31 mouse cellular contexts compared by ENCODE assay signal in the genomic region with DNA sequence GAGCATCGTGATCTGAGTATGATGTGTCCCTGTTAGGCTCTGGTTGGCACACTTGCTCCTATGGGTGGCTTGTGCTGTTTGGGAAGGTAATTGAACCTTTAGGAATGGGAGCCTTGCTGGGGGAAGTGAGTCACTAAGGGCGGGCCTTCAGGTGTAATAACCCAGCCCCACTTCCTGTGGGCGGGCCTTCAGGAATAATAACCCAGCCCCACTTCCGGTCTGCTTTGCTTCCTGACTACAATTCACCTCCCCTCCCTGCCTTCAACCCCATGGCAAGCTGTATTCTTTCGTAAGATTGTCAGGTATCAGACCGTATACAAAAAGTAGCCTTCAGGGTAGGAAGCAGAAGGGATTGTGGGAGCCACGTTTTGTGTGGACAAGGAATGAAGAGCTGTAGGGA. TPM values are rescaled to one million over a fixed set of nuclear protein-coding genes. Genes with fewer than 3 reads are reported as not detected.
DNase-seq lines count a peak whose midpoint lies in the region; ATAC-seq and TF ChIP-seq lines count a peak whose summit lies in the region.
"Had no signal": no experiment of that assay in that cellular context is flagged by ENCODE, and none has a peak within 500 bp of the region (broad histone marks: within the 10 kb centered on the region; RNA-seq: fewer than 3 reads in every experiment).

No protein-coding gene starts in this region.

- WGBS in heart, embryonic 12.5 days, result 84% methylated on average over 7 of the region's 7 CpGs
- WGBS in forebrain, embryonic 15.5 days, result 91% methylated on average over 7 of the region's 7 CpGs

- no peak overlapping the region for H3K27ac ChIP-seq in heart, embryonic 12.5 days (ENCODE audit: poor library complexity, severe bottlenecking)
- H3K27ac ChIP-seq in ES-Bruce4 (ENCODE audit: insufficient read depth, low read length), result peak overlapping the region; percentile 34; the same call in 1 of the 2 replicates
- H3K27ac ChIP-seq in forebrain, embryonic 15.5 days (replicated peaks), result no peak overlapping the region
- H3K27ac ChIP-seq: forebrain, embryonic 10.5 days; forebrain, embryonic 13.5 days; gastrocnemius, adult 2 months; heart, embryonic 13.5 days; hindbrain, embryonic 14.5 days; hindbrain, postnatal 0 days had no signal

- TF ChIP-seq POLR2A in ES-Bruce4 (IDR thresholded peaks at IDR 0.05; ENCODE audit: insufficient read depth, low read length), result no peak

- H3K4me1 ChIP-seq in heart, embryonic 12.5 days (replicated peaks), result no peaks in the 10 kb centered on the region
- no peaks in the 10 kb centered on the region for H3K4me1 ChIP-seq in ES-Bruce4 (ENCODE audit: control insufficient read depth, insufficient read depth, low read length)
- no peaks in the 10 kb centered on the region for H3K4me1 ChIP-seq in forebrain, embryonic 15.5 days
- H3K4me1 ChIP-seq: forebrain, embryonic 10.5 days; forebrain, embryonic 13.5 days; heart, embryonic 13.5 days had no signal

- no peaks in the 10 kb centered on the region for H3K9me3 ChIP-seq in heart, embryonic 12.5 days (replicated peaks)
- H3K9me3 ChIP-seq in ES-Bruce4 (replicated peaks; ENCODE audit: control insufficient read depth, insufficient read depth, low read length, poor library complexity, severe bottlenecking), result no peaks in the 10 kb centered on the region; the same call in 1 of the 2 replicates
- no peaks in the 10 kb centered on the region for H3K9me3 ChIP-seq in forebrain, embryonic 15.5 days
- H3K9me3 ChIP-seq: forebrain, embryonic 10.5 days; forebrain, embryonic 13.5 days; G1E; heart, embryonic 13.5 days had no signal

- no peak for TF ChIP-seq EP300 in ES-Bruce4 (IDR thresholded peaks at IDR 0.05; ENCODE audit: insufficient read depth, low read depth, low read length)

- H3K27me3 ChIP-seq in heart, embryonic 12.5 days (replicated peaks), result no peaks in the 10 kb centered on the region
- no peaks in the 10 kb centered on the region for H3K27me3 ChIP-seq in ES-Bruce4 (ENCODE audit: control insufficient read depth, insufficient read depth, low read length, poor library complexity, severe bottlenecking)
- no peaks in the 10 kb centered on the region for H3K27me3 ChIP-seq in forebrain, embryonic 15.5 days
- H3K27me3 ChIP-seq: CH12.LX; forebrain, embryonic 13.5 days; heart, embryonic 13.5 days had no signal

- DNase-seq in heart, adult 11 months, result peak; percentile 71
- peak; percentile 65 for DNase-seq in ZHBTc4 (ENCODE audit: low read depth, low spot score)
- DNase-seq in kidney, adult 18-20 months, result no peak
- DNase-seq: adrenal gland, adult 8-10 months; adrenal gland, postnatal 25 days; B cell, adult 2 months; cerebellum, adult 11-12 months; cerebellum, adult 9-10 months; cerebellum, postnatal 14 days; forebrain, postnatal 0 days; gastrocnemius, adult 2 months; gastrocnemius, postnatal 14 days; heart, adult 18-20 months; heart, postnatal 14 days; heart, postnatal 4 days had no signal

- no peaks in the 10 kb centered on the region for H3K36me3 ChIP-seq in heart, embryonic 12.5 days
- H3K36me3 ChIP-seq in ES-Bruce4 (ENCODE audit: control insufficient read depth, insufficient read depth, low read length, poor library complexity, severe bottlenecking), result no peaks in the 10 kb centered on the region
- H3K36me3 ChIP-seq in forebrain, embryonic 15.5 days, result no peaks in the 10 kb centered on the region
- H3K36me3 ChIP-seq: forebrain, embryonic 10.5 days; G1E; heart, embryonic 13.5 days had no signal

- no peak for ATAC-seq in heart, embryonic 12.5 days (ENCODE audit: insufficient number of reproducible peaks, low FRiP score)
- ATAC-seq in forebrain, embryonic 15.5 days (replicated peaks), result no peak
- ATAC-seq: activated CD4-positive, CD25-positive, alpha-beta regulatory T cell, adult 4 months; forebrain, embryonic 13.5 days; forebrain, postnatal 0 days; hindbrain, postnatal 0 days; inflammation-experienced regulatory T-cells, adult 6 months; intestine, embryonic 16.5 days; Patski had no signal

- no peak overlapping the region for H3K9ac ChIP-seq in heart, embryonic 12.5 days
- H3K9ac ChIP-seq in ES-Bruce4 (ENCODE audit: low read depth, poor library complexity, severe bottlenecking), result no peak overlapping the region
- no peak overlapping the region for H3K9ac ChIP-seq in forebrain, embryonic 15.5 days (replicated peaks)
- H3K9ac ChIP-seq: forebrain, embryonic 13.5 days; forebrain, postnatal 0 days; heart, embryonic 13.5 days; hindbrain, embryonic 14.5 days had no signal

- no peak overlapping the region for H3K4me2 ChIP-seq in heart, embryonic 12.5 days
- H3K4me2 ChIP-seq in forebrain, embryonic 15.5 days (replicated peaks), result no peak overlapping the region
- H3K4me2 ChIP-seq: forebrain, embryonic 13.5 days; heart, embryonic 13.5 days; hindbrain, embryonic 14.5 days had no signal

- no peak for TF ChIP-seq CTCF in ES-Bruce4 (IDR thresholded peaks at IDR 0.05; ENCODE audit: low read depth, low read length)

- H3K4me3 ChIP-seq in heart, embryonic 12.5 days, result no peak overlapping the region
- H3K4me3 ChIP-seq in ES-Bruce4 (ENCODE audit: low read depth, low read length), result no peak overlapping the region
- no peak overlapping the region for H3K4me3 ChIP-seq in forebrain, embryonic 15.5 days
- H3K4me3 ChIP-seq: forebrain, embryonic 10.5 days; forebrain, embryonic 13.5 days; gastrocnemius, adult 2 months; heart, embryonic 13.5 days had no signal

RNA-seq across cellular contexts. Expression of a gene that starts 45.7 kb away (rescaled TPM):
- not detected in 2 replicates for polyA plus RNA-seq in heart, embryonic 12.5 days (2016; fragmentation: Nextera tagmentation; extraction: Ambion mirVana)
- polyA plus RNA-seq in ES-Bruce4 (2011; ENCODE audit: insufficient read depth, insufficient read length, low read depth, missing spikeins), result 0.41 TPM in 1 of 2 replicates, not detected in the other
- 0.09 TPM in 1 of 2 replicates, not detected in the other for polyA plus RNA-seq in forebrain, embryonic 15.5 days (2015; fragmentation: Nextera tagmentation; extraction: Ambion mirVana)
- polyA plus RNA-seq: activated CD4-positive, CD25-positive, alpha-beta regulatory T cell, adult 4 months; forebrain, embryonic 10.5 days; forebrain, embryonic 13.5 days; forebrain, postnatal 0 days; frontal cortex, adult 2 months; G1E; heart, embryonic 13.5 days; heart, embryonic 16.5 days; inflammation-experienced regulatory T-cells, adult 6 months; intestine, embryonic 16.5 days; Patski had no signal
